8 mouse cellular contexts compared by ENCODE assay signal in genomic region chr11:116318719-116319659, GRCm38 (mm10). TPM values are rescaled to one million over a fixed set of nuclear protein-coding genes. Genes with fewer than 3 reads are reported as not detected.
DNase-seq lines count a peak whose midpoint lies in the region; ATAC-seq and TF ChIP-seq lines count a peak whose summit lies in the region.

No protein-coding gene starts in this region.

- peak; percentile 67 for ATAC-seq in inflammation-experienced regulatory T-cells, adult 6 months
- peak; percentile 83 for ATAC-seq in megakaryocyte-erythroid progenitor cell, adult 5-6 weeks (replicated peaks; ENCODE audit: low FRiP score, low TSS enrichment, poor library complexity, severe bottlenecking)

- H3K4me3 ChIP-seq in cortical plate, adult 2 months (ENCODE audit: insufficient read depth, low read length), result no peak overlapping the region; the same call in 1 of the 2 replicates

- TF ChIP-seq CTCF in cortical plate, adult 2 months (IDR thresholded peaks at IDR 0.05; ENCODE audit: extremely low read depth, insufficient read depth, low read length), result peak; percentile 71

- DNase-seq in adipocyte (ENCODE audit: low spot score), result peak; percentile 77
- peak; percentile 73 for DNase-seq in gastrocnemius, postnatal 25 days
- peak; percentile 68 to 86 for DNase-seq in left cerebral cortex, postnatal 14 days (ENCODE audit: low spot score in 2 of 2)
- peak; percentile 77 to 91 for DNase-seq in right cerebral cortex, postnatal 10 days (ENCODE audit: low spot score in 2 of 2)
- peak; percentile 97 for DNase-seq in urinary bladder, postnatal 25 days (ENCODE audit: low spot score)

- H3K4me1 ChIP-seq in cortical plate, adult 2 months (ENCODE audit: control insufficient read depth, insufficient read depth, low read length), result 0 out of 2 replicates have a peak, but pooled peaks cover 2% of the 10 kb centered on the region

- intact Hi-C loops in left cerebral cortex, postnatal 14 days (cut with DNase I), result loop anchor here (1.0 to 2.0 kb wide), 2 partner anchors 52 to 127 kb away; no protein-coding TSS in a partner anchor

- H3K27ac ChIP-seq in cortical plate, adult 2 months (ENCODE audit: insufficient read depth, low read length), result no peak overlapping the region

- TF ChIP-seq POLR2A in cortical plate, adult 2 months (IDR thresholded peaks at IDR 0.05; ENCODE audit: extremely low read depth, insufficient read depth, low read length), result no peak

RNA-seq across cellular contexts. Expression of gene Exoc7, which starts 12.0 kb away (rescaled TPM):
- 91.3 and 95.8 TPM in 2 replicates for polyA plus RNA-seq in cortical plate, adult 2 months (2012; rRNA removed)
- 10 to 100 TPM; 66.5 to 69.1 TPM for total RNA-seq in gastrocnemius, postnatal 25 days (2021)
- polyA plus RNA-seq in inflammation-experienced regulatory T-cells, adult 6 months (2017; shearing (Covaris generic)), result 10 to 100 TPM; 70.3 to 96.0 (median 70.6) TPM
- 100 to 1,000 TPM in 1 of 2 experiments, 10 to 100 TPM in 1; 92.7 to 115 TPM for total RNA-seq in left cerebral cortex, postnatal 14 days (2021)
- total RNA-seq in megakaryocyte-erythroid progenitor cell, adult 5-6 weeks (2014; fragmentation: Nextera tagmentation), result 52.5 and 57.0 TPM in 2 replicates
- total RNA-seq in megakaryocyte-erythroid progenitor cell, adult 5-6 weeks (2017), result 17.3 and 25.5 TPM in 2 replicates

RNA-seq across cellular contexts. Expression of gene Foxj1, which starts 16.2 kb away (rescaled TPM):
- 4.2 and 6.6 TPM in 2 replicates for polyA plus RNA-seq in cortical plate, adult 2 months (2012; rRNA removed)
- under 1 TPM in 1 of 2 experiments, not detected in 1; 0.27 TPM for total RNA-seq in gastrocnemius, postnatal 25 days (2021)
- polyA plus RNA-seq in inflammation-experienced regulatory T-cells, adult 6 months (2017; shearing (Covaris generic)), result not detected
- 1 to 10 TPM; 4.2 to 5.5 TPM for total RNA-seq in left cerebral cortex, postnatal 14 days (2021)
- total RNA-seq in megakaryocyte-erythroid progenitor cell, adult 5-6 weeks (2014; fragmentation: Nextera tagmentation), result 0.26 TPM in 1 of 2 replicates, not detected in the other
- total RNA-seq in megakaryocyte-erythroid progenitor cell, adult 5-6 weeks (2017), result not detected in 2 replicates

RNA-seq across cellular contexts. Expression of gene Galr2, which starts 38.2 kb away (rescaled TPM):
- polyA plus RNA-seq in cortical plate, adult 2 months (2012; rRNA removed), result not detected in 2 replicates
- total RNA-seq in gastrocnemius, postnatal 25 days (2021), result under 1 TPM in 1 of 2 experiments, not detected in 1; 0.31 TPM
- not detected for polyA plus RNA-seq in inflammation-experienced regulatory T-cells, adult 6 months (2017; shearing (Covaris generic))
- total RNA-seq in left cerebral cortex, postnatal 14 days (2021), result under 1 TPM in 1 of 2 experiments, not detected in 1; 0.18 TPM
- total RNA-seq in megakaryocyte-erythroid progenitor cell, adult 5-6 weeks (2014; fragmentation: Nextera tagmentation), result not detected in 2 replicates
- total RNA-seq in megakaryocyte-erythroid progenitor cell, adult 5-6 weeks (2017), result not detected in 2 replicates

RNA-seq across cellular contexts. Expression of gene Srp68, which starts 45.0 kb away (rescaled TPM):
- polyA plus RNA-seq in cortical plate, adult 2 months (2012; rRNA removed), result 63.4 TPM in 2 replicates
- total RNA-seq in gastrocnemius, postnatal 25 days (2021), result 10 to 100 TPM; 65.8 to 75.9 TPM
- polyA plus RNA-seq in inflammation-experienced regulatory T-cells, adult 6 months (2017; shearing (Covaris generic)), result 10 to 100 TPM; 40.4 to 44.2 (median 42.3) TPM
- 10 to 100 TPM; 52.0 to 56.4 TPM for total RNA-seq in left cerebral cortex, postnatal 14 days (2021)
- total RNA-seq in megakaryocyte-erythroid progenitor cell, adult 5-6 weeks (2014; fragmentation: Nextera tagmentation), result 68.2 and 80.6 TPM in 2 replicates
- 43.9 and 64.9 TPM in 2 replicates for total RNA-seq in megakaryocyte-erythroid progenitor cell, adult 5-6 weeks (2017)

Comparison
In these comparisons a context has a peak if more than half of its experiments do, and no peak if none do; other contexts are left out.
1. RNA of gene Foxj1, which starts 16.2 kb away (total RNA-seq): 4.2 to 5.5 TPM in left cerebral cortex, postnatal 14 days; 0.27 TPM in gastrocnemius, postnatal 25 days and 0.26 TPM in megakaryocyte-erythroid progenitor cell, adult 5-6 weeks; every median in the first group is over 4 times any median in the second.
2. Peak in every context shown above with its lines, with median percentiles within 50 percentile points of each other: DNase-seq.